In genomic region chr1:36691271-36692155, GRCm38 (mm10) we compare ENCODE assay signal across 8 mouse cellular contexts. TPM values are rescaled to one million over a fixed set of nuclear protein-coding genes. Genes with fewer than 3 reads are reported as not detected.
DNase-seq lines count a peak whose midpoint lies in the region; ATAC-seq and TF ChIP-seq lines count a peak whose summit lies in the region.

Cox5b (plus strand) TSS chr1:36691449.

- H3K27ac ChIP-seq in embryonic facial prominence, embryonic 14.5 days (replicated peaks; ENCODE audit: low read depth, low read length) = no peak within 1 kb of the TSS; the same call in 1 of the 2 replicates
- peak within 1 kb of the TSS; percentile 87 for H3K27ac ChIP-seq in heart, adult 2 months
- H3K27ac ChIP-seq in limb, embryonic 13.5 days = no peak within 1 kb of the TSS
- H3K27ac ChIP-seq in midbrain, embryonic 16.5 days (ENCODE audit: low read length) = peak within 1 kb of the TSS; percentile 60

- peaks cover 24% of the 10 kb centered on the region for H3K36me3 ChIP-seq in embryonic facial prominence, embryonic 14.5 days (ENCODE audit: control insufficient read depth, insufficient read depth, low read length)
- H3K36me3 ChIP-seq in heart, adult 2 months (ENCODE audit: control insufficient read depth, insufficient read depth, low read length) = no peaks in the 10 kb centered on the region; the same call in none of the 2 replicates
- H3K36me3 ChIP-seq in limb, embryonic 13.5 days = peaks cover 20% of the 10 kb centered on the region
- peaks cover 7% of the 10 kb centered on the region; the same call in 1 of the 2 replicates for H3K36me3 ChIP-seq in midbrain, embryonic 16.5 days (ENCODE audit: control insufficient read depth, insufficient read depth, low read length)

- peak; percentile 75 for TF ChIP-seq POLR2A in heart, adult 2 months (IDR thresholded peaks at IDR 0.05; ENCODE audit: insufficient read depth, low read depth, low read length)

- DNase-seq in 3T3-L1 (ENCODE audit: low read depth, low spot score) = peak; percentile 99
- peak; percentile 89 to 90 for DNase-seq in adrenal gland, postnatal 4 days (ENCODE audit: low spot score in 2 of 2)
- DNase-seq in embryonic facial prominence, embryonic 14.5 days (ENCODE audit: low spot score) = peak; percentile 99
- peak; percentile 95 to 98 for DNase-seq in heart, adult 2 months
- peak; percentile 97 for DNase-seq in kidney, adult 8-10 months
- peak; percentile 89 to 99 for DNase-seq in spleen, postnatal 10 days (ENCODE audit: low spot score in 2 of 2)

- intact Hi-C loops in heart, adult 2 months (cut with DNase I) = loop anchor here (1.0 to 10.0 kb wide), 2 partner anchors 18 to 337 kb away; no protein-coding TSS in a partner anchor

- H3K79me2 ChIP-seq in heart, adult 2 months (replicated peaks; ENCODE audit: control insufficient read depth, insufficient read depth, low read length) = peaks cover 2% of the 10 kb centered on the region; the same call in 1 of the 2 replicates

- WGBS in embryonic facial prominence, embryonic 14.5 days = 2% methylated on average over 50 of the region's 68 CpGs
- under 1% methylated on average over 68 of the region's 68 CpGs for WGBS in heart, adult 2 months
- 1% methylated on average over 68 of the region's 68 CpGs for WGBS in limb, embryonic 13.5 days
- WGBS in midbrain, embryonic 16.5 days = under 1% methylated on average over 67 of the region's 68 CpGs

- H3K4me2 ChIP-seq in embryonic facial prominence, embryonic 14.5 days (ENCODE audit: low read depth, low read length) = peak within 1 kb of the TSS; percentile 70
- H3K4me2 ChIP-seq in limb, embryonic 13.5 days (replicated peaks) = peak within 1 kb of the TSS; percentile 88
- H3K4me2 ChIP-seq in midbrain, embryonic 16.5 days (ENCODE audit: low read length) = peak within 1 kb of the TSS; percentile 89

- no peak for TF ChIP-seq CTCF in heart, adult 2 months (IDR thresholded peaks at IDR 0.05)

- peaks cover 6% of the 10 kb centered on the region for H3K4me1 ChIP-seq in embryonic facial prominence, embryonic 14.5 days (ENCODE audit: control insufficient read depth, insufficient read depth, low read length)
- peaks cover 4% of the 10 kb centered on the region for H3K4me1 ChIP-seq in heart, adult 2 months (ENCODE audit: control insufficient read depth, insufficient read depth, low read length)
- peaks cover 10% of the 10 kb centered on the region for H3K4me1 ChIP-seq in limb, embryonic 13.5 days
- H3K4me1 ChIP-seq in midbrain, embryonic 16.5 days (ENCODE audit: control insufficient read depth, insufficient read depth, low read length) = peaks cover 13% of the 10 kb centered on the region

- peak within 1 kb of the TSS; percentile 91 for H3K9ac ChIP-seq in embryonic facial prominence, embryonic 14.5 days (ENCODE audit: low read depth, low read length)
- H3K9ac ChIP-seq in heart, adult 2 months (ENCODE audit: low read depth, low read length) = peak within 1 kb of the TSS; percentile 83
- peak within 1 kb of the TSS; percentile 89 for H3K9ac ChIP-seq in limb, embryonic 13.5 days
- H3K9ac ChIP-seq in midbrain, embryonic 16.5 days (ENCODE audit: low read depth, low read length) = peak within 1 kb of the TSS; percentile 88

- ATAC-seq in embryonic facial prominence, embryonic 14.5 days (ENCODE audit: low read depth) = peak; percentile 97
- ATAC-seq in limb, embryonic 13.5 days (ENCODE audit: low FRiP score, low read depth) = peak; percentile 96
- ATAC-seq in midbrain, embryonic 16.5 days = peak; percentile 96

- peak within 1 kb of the TSS; percentile 90 for H3K4me3 ChIP-seq in embryonic facial prominence, embryonic 14.5 days (ENCODE audit: low read depth, low read length)
- H3K4me3 ChIP-seq in heart, adult 2 months = peak within 1 kb of the TSS; percentile 89
- peak within 1 kb of the TSS; percentile 86 for H3K4me3 ChIP-seq in limb, embryonic 13.5 days
- H3K4me3 ChIP-seq in midbrain, embryonic 16.5 days (ENCODE audit: low read depth, low read length) = peak within 1 kb of the TSS; percentile 85

- H3K27me3 ChIP-seq in embryonic facial prominence, embryonic 14.5 days (replicated peaks; ENCODE audit: control insufficient read depth, insufficient read depth, low read length) = no peaks in the 10 kb centered on the region
- no peaks in the 10 kb centered on the region for H3K27me3 ChIP-seq in heart, adult 2 months (ENCODE audit: control insufficient read depth, insufficient read depth, low read length)
- H3K27me3 ChIP-seq in limb, embryonic 13.5 days = no peaks in the 10 kb centered on the region
- H3K27me3 ChIP-seq in midbrain, embryonic 16.5 days (ENCODE audit: control insufficient read depth, insufficient read depth, low read depth, low read length) = no peaks in the 10 kb centered on the region

- 0 out of 2 replicates have a peak, but pooled peaks have one; percentile 12 for TF ChIP-seq EP300 in heart, adult 2 months (IDR thresholded peaks at IDR 0.05; ENCODE audit: insufficient read depth, low read depth, low read length)

- no peaks in the 10 kb centered on the region for H3K9me3 ChIP-seq in embryonic facial prominence, embryonic 14.5 days (ENCODE audit: control insufficient read depth, low read length)
- H3K9me3 ChIP-seq in limb, embryonic 13.5 days = no peaks in the 10 kb centered on the region
- H3K9me3 ChIP-seq in midbrain, embryonic 16.5 days (replicated peaks; ENCODE audit: control insufficient read depth, low read length, poor library complexity, severe bottlenecking) = no peaks in the 10 kb centered on the region

RNA-seq across cellular contexts. Expression of gene Cox5b, which starts in this region (rescaled TPM):
- total RNA-seq in adrenal gland, postnatal 4 days (2021) = 100 to 1,000 TPM; 707 to 717 TPM
- 579 and 661 TPM in 2 replicates for polyA plus RNA-seq in embryonic facial prominence, embryonic 14.5 days (2014; fragmentation: Nextera tagmentation; extraction: Ambion mirVana)
- 1,000 to 10,000 TPM; 2,054 to 2,380 TPM for total RNA-seq in heart, adult 2 months (2021)
- polyA plus RNA-seq in heart, adult 2 months (2012; rRNA removed) = 1,765 and 1,963 TPM in 2 replicates
- polyA plus RNA-seq in limb, embryonic 13.5 days (2015; fragmentation: Nextera tagmentation; extraction: Ambion mirVana) = 479 and 511 TPM in 2 replicates
- 577 and 626 TPM in 2 replicates for polyA plus RNA-seq in midbrain, embryonic 16.5 days (2015; fragmentation: Nextera tagmentation; extraction: Ambion mirVana)

Comparison
In these comparisons a context has a peak if more than half of its experiments do, and no peak if none do; other contexts are left out.
1. H3K27ac ChIP-seq: peak in heart, adult 2 months (single experiment) and midbrain, embryonic 16.5 days (single experiment); none in embryonic facial prominence, embryonic 14.5 days (single experiment) and limb, embryonic 13.5 days (single experiment).
2. Peak in every context shown above with its lines, with median percentiles within 50 percentile points of each other: DNase-seq, ATAC-seq, H3K4me2 ChIP-seq, H3K4me3 ChIP-seq and H3K9ac ChIP-seq.